Mouse (Mus musculus) heart, embryonic 13.5 days (tissue): Measurements from ENCODE around the gene 4930453N24Rik. TPM values are rescaled to one million over a fixed set of nuclear protein-coding genes. Genes with fewer than 3 reads are reported as not detected.

Experiments used
- ATAC-seq: fragments of 200-750 bp; cut with Nextera tagmentation; 2 replicates; pipeline ENCODE4 v1.8.0; 2017; ENCODE audit warnings: moderate TSS enrichment; ENCODE audit not compliant: insufficient number of reproducible peaks, low FRiP score, low TSS enrichment; ENCODE audit errors: extremely low read depth
- H3K27ac ChIP-seq: fragments of 300-500 bp; sonication (generic); replicated peaks from 2 replicates; pipeline ENCODE4 v1.5.1; 2015; ENCODE audit warnings: moderate library complexity, mild to moderate bottlenecking, inconsistent platforms
- H3K27me3 ChIP-seq: fragments of 300-500 bp; sonication (generic); replicated peaks from 2 replicates; pipeline ENCODE4 v1.6.1; 2015; ENCODE audit warnings: mild to moderate bottlenecking, inconsistent platforms
- H3K36me3 ChIP-seq: fragments of 300-500 bp; sonication (generic); 2 replicates; pipeline ENCODE4 v1.6.1; 2015; ENCODE audit warnings: mild to moderate bottlenecking, inconsistent platforms
- H3K4me1 ChIP-seq: fragments of 300-500 bp; sonication (generic); 2 replicates; pipeline ENCODE4 v1.6.1; 2015; ENCODE audit warnings: inconsistent platforms
- H3K4me2 ChIP-seq: fragments of 300-500 bp; sonication (generic); 2 replicates; pipeline ENCODE4 v1.6.1; 2015; ENCODE audit warnings: inconsistent platforms, mild to moderate bottlenecking, moderate library complexity
- H3K4me3 ChIP-seq: fragments of 300-500 bp; sonication (generic); 2 replicates; pipeline ENCODE4 v1.5.1; 2015; ENCODE audit warnings: moderate library complexity, mild to moderate bottlenecking, inconsistent platforms
- H3K9ac ChIP-seq: fragments of 300-500 bp; sonication (generic); 2 replicates; pipeline ENCODE4 v1.6.1; 2015; ENCODE audit warnings: inconsistent platforms, mild to moderate bottlenecking, moderate library complexity
- H3K9me3 ChIP-seq: fragments of 300-500 bp; sonication (generic); 2 replicates; pipeline ENCODE4 v1.6.1; 2016; ENCODE audit warnings: inconsistent platforms
- WGBS: fragments of 180-500 bp; shearing (Covaris S2); methylation state at CpG from one replicate; pipeline ENCODE4 v1.1.7; 2015; ENCODE audit warnings: mixed read lengths; 5-methylcytosine and 5-hydroxymethylcytosine counted together
- polyA plus RNA-seq: library from polyadenylated mRNA; unstranded; fragments of >200 nt; fragmentation: Nextera tagmentation; extraction: Ambion mirVana; gene quantifications from 2 replicates; pipeline ENCODE4 v1.2.1, GENCODE M21; 2015

Gene 4930453N24Rik
- polyA plus RNA-seq, 1 experiment from 2014 or later, result 12.9 TPM

- no peak overlapping the region for H3K9ac ChIP-seq
- H3K4me3 ChIP-seq, result no peak overlapping the region
- H3K27me3 ChIP-seq, result no peaks in the 10 kb centered on the region
- no peak for ATAC-seq
- H3K4me1 ChIP-seq, result no peaks in the 10 kb centered on the region
- no peaks in the 10 kb centered on the region for H3K9me3 ChIP-seq
- 74% methylated on average over 10 of the region's 10 CpGs for WGBS
- no peaks in the 10 kb centered on the region for H3K36me3 ChIP-seq
- no peak overlapping the region for H3K27ac ChIP-seq
- no peak overlapping the region for H3K4me2 ChIP-seq
Observed at GRCm38 (mm10) chr16:64717814-64718213, 53.1 kb downstream of the 4930453N24Rik start.

GRCm38 (mm10) chr16:64711816-64712215 lies 59.1 kb downstream of the 4930453N24Rik start:
- Histone ChIP-seq H3K27me3 (no peaks in the 10 kb centered on the region), H3K9me3 (no peaks in the 10 kb centered on the region), H3K27ac (no peak overlapping the region), H3K4me2 (no peak overlapping the region), H3K4me3 (no peak overlapping the region), H3K4me1 (no peaks in the 10 kb centered on the region), H3K36me3 (no peaks in the 10 kb centered on the region), H3K9ac (no peak overlapping the region)
- no peak for ATAC-seq
- WGBS, result 53% methylated on average over 6 of the region's 6 CpGs

Other genes with a start within 250 kb of the 4930453N24Rik start
- gene Csnka2ip, start 168.8 kb downstream of the 4930453N24Rik start, polyA plus RNA-seq, result not detected in 2 replicates
- 4.4 and 5.1 TPM in 2 replicates for gene Zfp654, start 80.5 kb upstream of the 4930453N24Rik start, polyA plus RNA-seq
- gene Cggbp1, start 80.8 kb upstream of the 4930453N24Rik start, polyA plus RNA-seq, result 42.7 and 44.0 TPM in 2 replicates